Mouse (Mus musculus): ENCODE results near the gene Ubald1. TPM values are rescaled to one million over a fixed set of nuclear protein-coding genes. Genes with fewer than 3 reads are reported as not detected.

The Ubald1 gene
- polyA plus RNA-seq, 2 experiments: 5.4 to 9.0 TPM

- WGBS (ENCODE audit: insufficient replicate concordance): 10% methylated on average over 5 of the region's 5 CpGs
- peak overlapping the region; percentile 34 for H3K4me2 ChIP-seq (ENCODE audit: low read depth)
- H3K9me3 ChIP-seq (ENCODE audit: control insufficient read depth, low read length): no peaks in the 10 kb centered on the region
- H3K4me3 ChIP-seq (ENCODE audit: insufficient read depth in 1 of 2, low read depth in 2 of 2, low read length in 2 of 2): no peak overlapping the region
- TF ChIP-seq EP300 (IDR thresholded peaks at IDR 0.05; ENCODE audit: low read depth) (peak; percentile 73), CTCF (IDR thresholded peaks at IDR 0.05; ENCODE audit: low read depth) (no peak)
- no peaks in the 10 kb centered on the region for H3K27me3 ChIP-seq (ENCODE audit: control insufficient read depth, insufficient read depth, low read length)
- peak overlapping the region; percentile 40 for H3K27ac ChIP-seq
- no peaks in the 10 kb centered on the region for H3K36me3 ChIP-seq (replicated peaks; ENCODE audit: control insufficient read depth, insufficient read depth, low read depth)
- ATAC-seq (ENCODE audit: insufficient read depth) (peak; percentile 84), DNase-seq (ENCODE audit: low read depth in 3 of 3, low spot score in 3 of 3) (peak in 2 of 3 experiments; percentile 50 to 54)
- peaks cover 19 to 31% of the 10 kb centered on the region in 2 experiments for H3K4me1 ChIP-seq (replicated peaks; ENCODE audit: control insufficient read depth in 2 of 2, insufficient read depth in 2 of 2, low read length in 1 of 2)
- peak overlapping the region; percentile 29; the same call in 1 of the 2 replicates for H3K9ac ChIP-seq (replicated peaks)
These were observed 16.3 kb upstream of the Ubald1 start for GRCm38 (mm10) chr16:4896249-4897027.

GRCm38 (mm10) chr16:4894201-4894908 lies 14.2 kb upstream of the Ubald1 start:
- peaks cover 19 to 38% of the 10 kb centered on the region in 2 experiments for H3K4me1 ChIP-seq (replicated peaks; ENCODE audit: control insufficient read depth in 2 of 2, insufficient read depth in 2 of 2, low read length in 1 of 2)

GRCm38 (mm10) chr16:4892171-4892570 lies 12.1 kb upstream of the Ubald1 start:
- no peaks in the 10 kb centered on the region for H3K27me3 ChIP-seq (ENCODE audit: control insufficient read depth, insufficient read depth, low read length)
- H3K9me3 ChIP-seq (ENCODE audit: control insufficient read depth, low read length): no peaks in the 10 kb centered on the region
- H3K4me2 ChIP-seq (ENCODE audit: low read depth): no peak overlapping the region
- no peak overlapping the region for H3K9ac ChIP-seq (replicated peaks)
- WGBS (ENCODE audit: insufficient replicate concordance): 72% methylated on average over 6 of the region's 6 CpGs
- H3K4me3 ChIP-seq (ENCODE audit: insufficient read depth in 1 of 2, low read depth in 2 of 2, low read length in 2 of 2): no peak overlapping the region
- TF ChIP-seq EP300 (IDR thresholded peaks at IDR 0.05; ENCODE audit: low read depth): no peak
- no peak for TF ChIP-seq CTCF (IDR thresholded peaks at IDR 0.05; ENCODE audit: low read depth)
- H3K27ac ChIP-seq: no peak overlapping the region
- H3K36me3 ChIP-seq (replicated peaks; ENCODE audit: control insufficient read depth, insufficient read depth, low read depth): no peaks in the 10 kb centered on the region
- ATAC-seq (ENCODE audit: insufficient read depth) (no peak), DNase-seq (ENCODE audit: low read depth in 3 of 3, low spot score in 3 of 3) (no peak)
- H3K4me1 ChIP-seq (replicated peaks; ENCODE audit: control insufficient read depth in 2 of 2, insufficient read depth in 2 of 2, low read length in 1 of 2): peaks cover 16 to 42% of the 10 kb centered on the region in 2 experiments

More at GRCm38 (mm10) chr16:4894201-4894908, 14.2 kb upstream of the Ubald1 start:
- ATAC-seq (ENCODE audit: insufficient read depth): no peak
- H3K27me3 ChIP-seq (ENCODE audit: control insufficient read depth, insufficient read depth, low read length): no peaks in the 10 kb centered on the region
- H3K9ac ChIP-seq (replicated peaks): no peak overlapping the region
- H3K4me2 ChIP-seq (ENCODE audit: low read depth): no peak overlapping the region
- H3K27ac ChIP-seq: no peak overlapping the region
- TF ChIP-seq EP300 (IDR thresholded peaks at IDR 0.05; ENCODE audit: low read depth) (no peak), CTCF (IDR thresholded peaks at IDR 0.05; ENCODE audit: low read depth) (no peak)
- no peak for DNase-seq (ENCODE audit: low read depth in 3 of 3, low spot score in 3 of 3)
- H3K9me3 ChIP-seq (ENCODE audit: control insufficient read depth, low read length): no peaks in the 10 kb centered on the region
- WGBS (ENCODE audit: insufficient replicate concordance): 62% methylated on average over 7 of the region's 7 CpGs
- no peak overlapping the region for H3K4me3 ChIP-seq (ENCODE audit: insufficient read depth in 1 of 2, low read depth in 2 of 2, low read length in 2 of 2)
- H3K36me3 ChIP-seq (replicated peaks; ENCODE audit: control insufficient read depth, insufficient read depth, low read depth): no peaks in the 10 kb centered on the region

- TF ChIP-seq EP300 (IDR thresholded peaks at IDR 0.05; ENCODE audit: low read depth): no peak
- TF ChIP-seq CTCF (IDR thresholded peaks at IDR 0.05; ENCODE audit: low read depth): no peak
- 59% methylated on average over 4 of the region's 4 CpGs for WGBS (ENCODE audit: insufficient replicate concordance)
- H3K4me2 ChIP-seq (ENCODE audit: low read depth): no peak overlapping the region
- H3K4me1 ChIP-seq (replicated peaks; ENCODE audit: control insufficient read depth in 2 of 2, insufficient read depth in 2 of 2, low read length in 1 of 2): peaks cover 3 to 32% of the 10 kb centered on the region in 2 experiments
- ATAC-seq (ENCODE audit: insufficient read depth) (no peak), DNase-seq (ENCODE audit: low read depth in 3 of 3, low spot score in 3 of 3) (no peak)
- H3K9ac ChIP-seq (replicated peaks): no peak overlapping the region
- no peak overlapping the region for H3K27ac ChIP-seq
- H3K27me3 ChIP-seq (ENCODE audit: control insufficient read depth, insufficient read depth, low read length): no peaks in the 10 kb centered on the region
- no peak overlapping the region for H3K4me3 ChIP-seq (ENCODE audit: insufficient read depth in 1 of 2, low read depth in 2 of 2, low read length in 2 of 2)
- no peaks in the 10 kb centered on the region for H3K36me3 ChIP-seq (replicated peaks; ENCODE audit: control insufficient read depth, insufficient read depth, low read depth)
- no peaks in the 10 kb centered on the region for H3K9me3 ChIP-seq (ENCODE audit: control insufficient read depth, low read length)
These were observed 10.1 kb upstream of the Ubald1 start for GRCm38 (mm10) chr16:4890201-4890709.

- Histone ChIP-seq H3K9me3 (ENCODE audit: control insufficient read depth, low read length) (no peaks in the 10 kb centered on the region), H3K27ac (peak overlapping the region; percentile 50), H3K27me3 (ENCODE audit: control insufficient read depth, insufficient read depth, low read length) (no peaks in the 10 kb centered on the region), H3K36me3 (replicated peaks; ENCODE audit: control insufficient read depth, insufficient read depth, low read depth) (no peaks in the 10 kb centered on the region), H3K4me3 (ENCODE audit: insufficient read depth in 1 of 2, low read depth in 2 of 2, low read length in 2 of 2) (peak overlapping the region; percentile 63 to 79), H3K4me2 (ENCODE audit: low read depth) (peak overlapping the region; percentile 94), H3K9ac (replicated peaks) (peak overlapping the region; percentile 76), H3K4me1 (replicated peaks; ENCODE audit: control insufficient read depth in 2 of 2, insufficient read depth in 2 of 2, low read length in 1 of 2) (peaks cover 9 to 32% of the 10 kb centered on the region in 2 experiments)
- TF ChIP-seq CTCF (IDR thresholded peaks at IDR 0.05; ENCODE audit: low read depth) (no peak), EP300 (IDR thresholded peaks at IDR 0.05; ENCODE audit: low read depth) (no peak)
- WGBS (ENCODE audit: insufficient replicate concordance): 3% methylated on average over 8 of the region's 8 CpGs
- peak; percentile 6; the same call in 1 of the 2 replicates for ATAC-seq (ENCODE audit: insufficient read depth)
- DNase-seq (ENCODE audit: low read depth in 3 of 3, low spot score in 3 of 3): no peak
These were observed 6.5 kb upstream of the Ubald1 start for GRCm38 (mm10) chr16:4886690-4887020.

All from liver, embryonic 14.5 days (tissue).